Mouse (Mus musculus) E14TG2a.4 (cell line): ENCODE measurements around the gene Itgb3.

Experiments used
- H3K27me3 ChIP-seq: 2 replicates; pipeline ENCODE4 v1.6.1; 2014; ENCODE audit warnings: low read length, control low read depth; ENCODE audit not compliant: insufficient read depth
- H3K36me3 ChIP-seq: 2 replicates; pipeline ENCODE4 v1.6.1; 2014; ENCODE audit warnings: low read length, control low read depth; ENCODE audit not compliant: insufficient read depth
- H3K4me1 ChIP-seq: replicated peaks from 2 replicates; pipeline ENCODE4 v1.6.1; 2014; ENCODE audit warnings: low read depth, low read length, control low read depth
- H3K4me3 ChIP-seq: replicated peaks from 2 replicates; pipeline ENCODE4 v1.5.1; 2014; ENCODE audit warnings: mild to moderate bottlenecking, low read length
- H3K9me3 ChIP-seq: 2 replicates; pipeline ENCODE4 v1.6.1; 2014; ENCODE audit warnings: low read length, control low read depth
- CTCF ChIP-seq: conservative IDR thresholded peaks from 2 replicates; pipeline ENCODE4 v1.5.1; 2014; ENCODE audit warnings: low read length
- NANOG ChIP-seq: IDR thresholded peaks from 2 replicates; pipeline ENCODE4 v1.6.1; 2014; ENCODE audit warnings: borderline replicate concordance, low read length, mixed read lengths
- POU5F1 ChIP-seq: IDR thresholded peaks from 2 replicates; pipeline ENCODE4 v1.6.1; 2014; ENCODE audit warnings: low read length, borderline replicate concordance

Itgb3 gene

DNA sequence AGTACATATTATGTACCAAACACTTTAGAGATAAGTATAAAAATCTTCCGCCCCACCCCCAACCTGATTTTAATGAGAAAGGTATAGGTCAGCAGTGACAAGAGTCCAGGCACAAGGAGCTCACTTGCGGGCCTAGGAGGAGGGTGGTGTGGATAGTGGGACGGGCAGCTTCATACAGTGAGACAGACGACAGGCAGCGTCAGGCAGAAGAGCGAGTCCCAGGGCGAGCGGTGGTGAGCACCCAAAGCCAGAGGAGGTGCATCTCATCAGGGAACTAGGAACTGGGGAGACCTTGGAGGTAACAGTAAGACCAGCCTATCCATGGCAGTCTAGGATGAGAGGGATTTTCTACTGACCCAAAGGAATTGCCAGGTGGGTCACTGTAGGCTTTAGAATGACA lies 28.2 kb upstream of the Itgb3 start:
- TF ChIP-seq POU5F1, result no peak
- TF ChIP-seq NANOG, result no peak
- TF ChIP-seq CTCF, result no peak
- peaks cover 33% of the 10 kb centered on the region for H3K27me3 ChIP-seq
- no peaks in the 10 kb centered on the region for H3K36me3 ChIP-seq
- peaks cover 34% of the 10 kb centered on the region for H3K4me1 ChIP-seq
- no peaks in the 10 kb centered on the region for H3K9me3 ChIP-seq
- H3K4me3 ChIP-seq, result no peak overlapping the region

DNA sequence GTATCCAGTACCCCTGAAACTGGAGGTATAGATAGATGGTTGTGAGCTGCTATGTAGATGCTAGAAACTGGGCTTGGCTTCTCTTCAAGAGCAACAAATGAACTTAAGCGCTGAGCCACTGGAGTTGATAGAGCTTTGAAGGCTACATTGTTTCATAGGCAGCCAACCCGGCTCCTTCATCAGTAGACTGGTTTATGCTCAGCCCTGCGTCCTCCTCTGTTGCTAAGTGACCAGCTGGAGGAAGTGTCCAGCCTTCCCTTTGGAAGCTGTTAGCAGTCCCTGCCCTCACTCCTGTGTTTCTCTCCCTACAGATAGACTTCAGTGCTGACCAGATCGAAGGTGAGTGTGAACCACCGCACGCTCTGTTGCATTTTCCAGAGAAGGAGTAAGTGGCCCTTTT lies 27.7 kb upstream of the Itgb3 start:
- Histone ChIP-seq H3K36me3 (no peaks in the 10 kb centered on the region), H3K4me1 (peaks cover 40% of the 10 kb centered on the region), H3K27me3 (peaks cover 36% of the 10 kb centered on the region), H3K4me3 (no peak overlapping the region), H3K9me3 (no peaks in the 10 kb centered on the region)
- TF ChIP-seq CTCF (no peak), POU5F1 (no peak), NANOG (no peak)

GRCm38 (mm10) chr11:104580606-104581005 lies 27.2 kb upstream of the Itgb3 start:
- Histone ChIP-seq H3K36me3 (no peaks in the 10 kb centered on the region), H3K9me3 (no peaks in the 10 kb centered on the region), H3K27me3 (peaks cover 36% of the 10 kb centered on the region), H3K4me3 (no peak overlapping the region), H3K4me1 (peaks cover 45% of the 10 kb centered on the region)
- TF ChIP-seq CTCF (no peak), POU5F1 (no peak), NANOG (no peak)

- H3K27me3 ChIP-seq, result peaks cover 34% of the 10 kb centered on the region
- H3K4me3 ChIP-seq, result no peak overlapping the region
- TF ChIP-seq NANOG (no peak), POU5F1 (no peak), CTCF (no peak)
- H3K36me3 ChIP-seq, result no peaks in the 10 kb centered on the region
- H3K4me1 ChIP-seq, result peaks cover 50% of the 10 kb centered on the region
- H3K9me3 ChIP-seq, result no peaks in the 10 kb centered on the region
These were observed 26.1 kb upstream of the Itgb3 start for GRCm38 (mm10) chr11:104581446-104582307.

DNA sequence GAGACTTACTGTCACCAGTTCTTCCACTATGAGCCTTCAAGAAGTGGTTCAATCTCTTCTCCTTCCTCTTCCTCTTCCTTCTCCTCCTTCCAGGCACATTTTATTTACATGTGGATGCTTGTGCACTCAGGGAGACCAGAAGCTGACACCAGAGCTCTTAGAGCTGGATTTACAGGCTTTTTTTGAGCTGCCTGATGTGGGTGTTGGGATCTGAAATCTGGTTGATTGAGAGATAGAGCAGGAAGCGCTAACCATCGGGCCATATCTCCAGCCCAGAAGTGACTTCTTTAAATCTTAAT lies 25.5 kb upstream of the Itgb3 start:
- peaks cover 53% of the 10 kb centered on the region for H3K4me1 ChIP-seq

GRCm38 (mm10) chr11:104582630-104583364 lies 25.0 kb upstream of the Itgb3 start:
- Histone ChIP-seq H3K27me3 (peaks cover 24% of the 10 kb centered on the region), H3K4me1 (peaks cover 54% of the 10 kb centered on the region), H3K36me3 (no peaks in the 10 kb centered on the region), H3K9me3 (no peaks in the 10 kb centered on the region), H3K4me3 (no peak overlapping the region)
- TF ChIP-seq CTCF, result no peak

More for the DNA sequence above, 25.5 kb upstream of the Itgb3 start:
- Histone ChIP-seq H3K27me3 (peaks cover 30% of the 10 kb centered on the region), H3K4me3 (no peak overlapping the region), H3K36me3 (no peaks in the 10 kb centered on the region), H3K9me3 (no peaks in the 10 kb centered on the region)
- TF ChIP-seq POU5F1 (no peak), NANOG (no peak), CTCF (no peak)

GRCm38 (mm10) chr11:104585495-104585894 lies 22.3 kb upstream of the Itgb3 start:
- Histone ChIP-seq H3K27me3 (peaks cover 15% of the 10 kb centered on the region), H3K36me3 (no peaks in the 10 kb centered on the region), H3K4me3 (no peak overlapping the region), H3K4me1 (peaks cover 57% of the 10 kb centered on the region), H3K9me3 (no peaks in the 10 kb centered on the region)
- peak; percentile 45 for TF ChIP-seq CTCF
- TF ChIP-seq NANOG, result no peak
- TF ChIP-seq POU5F1, result no peak

- H3K36me3 ChIP-seq, result no peaks in the 10 kb centered on the region
- no peaks in the 10 kb centered on the region for H3K9me3 ChIP-seq
- TF ChIP-seq NANOG, result no peak
- TF ChIP-seq POU5F1, result no peak
- TF ChIP-seq CTCF, result no peak
- H3K4me1 ChIP-seq, result peaks cover 44% of the 10 kb centered on the region
- H3K4me3 ChIP-seq, result no peak overlapping the region
- H3K27me3 ChIP-seq, result peaks cover 14% of the 10 kb centered on the region
These were observed 19.9 kb upstream of the Itgb3 start for GRCm38 (mm10) chr11:104587904-104588303.
